Mouse (Mus musculus) adrenal gland, postnatal 25 days (tissue): ENCODE results near the gene Serp2. TPM values are rescaled to one million over a fixed set of nuclear protein-coding genes. Genes with fewer than 3 reads are reported as not detected.
A peak's percentile ranks its signal among the peaks of the same experiment; 100 is the strongest.

Source experiments
- DNase-seq: peaks from one replicate; pipeline ENCODE4 v3.0.0; 2021; ENCODE audit warnings: mixed read lengths
- total RNA-seq: library from RNA; stranded (reverse); gene quantifications from 2 replicates; pipeline ENCODE4 v1.2.3, GENCODE M21; 2021

Gene Serp2
- total RNA-seq, 1 experiment from 2014 or later, result 4.9 TPM

DNA sequence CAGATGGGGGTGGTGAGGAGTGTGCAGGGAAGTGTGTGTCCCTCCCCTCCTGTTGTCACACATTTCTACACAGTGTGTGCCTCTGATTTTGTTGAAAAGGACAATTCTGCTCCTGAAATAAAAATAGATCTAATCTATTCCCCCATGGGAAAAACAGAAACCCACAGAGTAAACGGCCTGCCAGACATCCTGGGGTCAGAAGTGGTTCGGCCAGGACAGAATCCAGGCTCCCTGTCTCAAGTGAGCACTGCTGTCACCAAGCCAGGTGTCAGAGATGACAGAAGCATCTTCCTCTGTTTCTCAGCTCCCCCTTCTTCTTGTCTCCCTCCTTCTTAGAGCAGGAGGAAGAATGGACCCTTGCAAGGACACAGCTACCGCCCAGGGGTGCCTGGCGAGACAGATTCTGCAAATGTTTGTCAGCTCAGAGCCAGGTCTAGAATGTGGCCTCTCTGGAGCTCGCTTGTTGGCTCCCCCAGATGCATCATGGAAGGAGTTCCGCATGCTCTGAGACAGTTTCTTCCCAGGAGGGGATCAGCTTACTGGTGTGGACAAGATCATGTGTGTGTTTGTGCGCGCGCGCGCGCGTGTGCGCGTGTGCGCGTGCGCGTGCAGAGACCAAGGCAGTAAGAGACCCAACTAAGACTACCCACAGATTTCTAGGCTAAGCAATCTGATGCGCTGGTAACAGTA lies 29.5 kb downstream of the Serp2 start:
- DNase-seq, result no peak

DNA sequence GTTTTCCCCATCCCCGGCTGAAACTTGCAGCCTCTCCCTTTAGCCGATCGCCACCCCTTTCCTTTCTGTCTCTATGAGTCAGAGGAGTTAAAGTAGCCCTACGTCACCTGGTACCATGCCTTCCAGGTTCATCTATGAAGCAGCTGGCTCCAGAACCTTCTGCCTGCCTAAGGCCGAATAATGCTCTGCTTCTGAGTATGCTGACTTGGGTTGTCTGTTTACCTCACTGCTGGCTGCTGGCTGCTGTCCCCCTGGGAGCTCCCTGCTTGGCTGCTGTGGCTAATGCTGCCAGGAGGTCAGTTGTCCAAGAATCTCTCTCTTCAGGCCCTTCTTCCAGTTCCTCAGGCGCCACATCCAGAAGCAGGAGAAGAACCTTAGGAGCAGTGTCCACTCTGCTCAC lies 30.2 kb downstream of the Serp2 start:
- DNase-seq, result peak; percentile 40

DNA sequence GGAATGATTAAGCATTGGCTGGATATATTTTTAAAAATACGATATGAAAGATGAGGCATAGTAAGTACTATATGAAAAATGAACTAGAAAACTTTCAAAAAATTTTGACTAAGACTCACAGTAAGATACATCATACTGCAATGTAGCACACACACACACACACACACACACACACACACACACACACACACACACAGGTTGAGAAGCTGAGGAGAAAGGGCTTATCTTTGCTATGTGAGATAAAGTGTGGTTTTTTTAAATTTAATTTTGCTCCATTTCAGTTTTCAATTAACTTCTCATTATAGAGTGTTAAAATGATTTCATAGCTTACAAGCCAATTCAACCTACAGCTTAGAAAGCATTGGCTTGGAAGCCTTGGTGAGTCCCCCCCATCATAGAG lies 33.3 kb downstream of the Serp2 start:
- DNase-seq, result no peak

DNA sequence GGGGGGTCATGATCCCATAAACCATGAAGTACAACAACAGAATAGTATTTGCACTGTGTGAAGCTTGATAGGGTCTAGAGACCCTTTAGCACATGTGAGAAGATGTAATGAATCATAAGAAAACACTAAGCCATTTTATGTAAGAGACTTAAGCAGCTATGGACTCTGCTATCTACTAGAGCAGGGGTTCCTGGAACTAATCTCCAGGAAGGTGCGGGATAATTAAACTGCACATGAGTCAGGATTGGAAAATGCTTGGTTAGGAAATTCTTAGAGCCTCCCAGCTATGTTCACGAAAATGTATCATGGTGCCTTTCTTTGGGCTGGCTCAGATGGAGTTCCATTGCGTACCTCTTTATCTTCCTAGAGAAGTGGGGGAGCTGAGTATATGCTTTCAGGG lies 35.4 kb downstream of the Serp2 start:
- DNase-seq, result no peak

DNA sequence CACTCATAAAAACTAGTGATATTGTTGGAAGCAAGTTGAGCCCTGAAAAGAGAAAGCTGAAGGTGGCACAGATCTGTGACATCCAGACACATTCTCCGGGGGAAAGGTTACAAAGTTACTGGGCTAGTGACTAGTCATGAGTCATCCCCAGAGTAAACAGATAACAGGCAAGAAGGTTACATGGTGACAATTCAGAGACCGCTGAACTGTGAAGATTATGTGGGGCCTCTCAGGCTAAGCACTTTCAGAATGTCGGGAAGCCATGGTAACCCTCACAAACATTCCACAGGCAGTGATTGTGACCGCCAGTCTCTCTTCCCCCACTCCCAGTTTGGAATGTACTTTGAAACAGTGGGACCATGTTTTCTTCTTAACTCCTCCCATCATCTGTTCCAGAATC lies 36.1 kb downstream of the Serp2 start:
- no peak for DNase-seq

DNA sequence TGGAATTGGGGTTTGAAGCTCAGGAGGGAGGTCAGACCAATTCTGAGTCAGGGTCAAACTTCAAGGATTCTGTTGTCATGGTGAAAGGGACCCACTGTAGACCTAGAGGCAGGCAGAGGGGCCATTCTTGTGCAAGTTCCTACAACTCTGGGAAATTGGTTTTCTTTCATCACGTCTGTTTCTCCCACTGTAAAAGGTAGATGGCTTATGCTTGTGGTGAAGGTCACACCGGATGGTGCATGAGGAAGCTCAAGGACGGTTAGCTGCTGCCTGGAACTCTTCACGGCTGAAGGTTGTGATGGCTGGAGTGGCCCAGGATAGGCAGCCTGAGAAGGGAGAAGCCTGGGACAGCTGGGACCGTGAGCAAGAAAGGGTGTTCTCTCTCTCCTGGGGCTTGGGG lies 38.5 kb downstream of the Serp2 start:
- no peak for DNase-seq

DNA sequence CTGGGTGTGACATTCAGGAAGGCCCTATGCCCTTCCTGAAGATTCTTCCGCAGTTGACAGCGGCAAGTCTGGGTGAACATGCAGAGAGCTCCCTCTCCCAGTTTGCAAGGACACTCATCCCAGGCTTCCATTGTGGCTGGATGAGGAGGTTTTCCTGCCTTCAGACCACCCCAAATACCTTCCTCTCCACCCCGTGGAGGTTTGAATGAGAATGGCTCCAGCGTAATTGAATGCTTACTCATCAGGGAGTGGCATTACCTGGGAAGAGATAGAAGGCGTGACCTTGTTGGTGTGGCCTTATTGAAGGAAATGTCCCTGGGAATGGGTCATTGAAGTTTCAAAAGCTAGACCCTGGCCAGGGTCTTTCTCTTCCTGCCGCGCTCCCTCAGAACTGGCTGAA lies 41.1 kb downstream of the Serp2 start:
- no peak for DNase-seq

DNA sequence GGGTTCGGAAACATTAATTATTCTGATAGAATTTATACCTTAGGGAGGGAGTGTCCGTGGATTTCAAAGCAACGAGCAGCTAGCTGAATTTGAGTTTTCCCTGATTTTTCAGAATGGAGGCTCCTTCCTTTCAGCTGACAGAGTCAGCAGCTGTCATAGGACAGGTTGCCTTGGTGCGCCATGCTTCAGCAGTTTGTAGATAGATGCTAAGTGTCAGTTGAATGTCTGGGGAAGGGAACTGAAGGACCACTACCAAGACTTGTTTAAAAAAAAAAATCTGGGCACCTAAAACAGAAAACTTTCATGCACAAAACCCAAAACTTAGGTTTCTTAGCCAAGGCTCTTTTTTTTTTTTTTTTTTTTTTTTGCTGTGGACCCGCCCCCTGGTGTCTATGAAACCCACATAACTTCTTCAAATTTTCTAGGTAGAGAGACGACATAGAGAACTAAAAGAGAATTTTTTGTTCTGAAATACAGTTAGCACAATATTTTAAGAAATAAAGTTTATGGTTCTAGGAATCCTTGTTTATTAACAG lies 42.6 kb downstream of the Serp2 start:
- DNase-seq, result no peak

DNA sequence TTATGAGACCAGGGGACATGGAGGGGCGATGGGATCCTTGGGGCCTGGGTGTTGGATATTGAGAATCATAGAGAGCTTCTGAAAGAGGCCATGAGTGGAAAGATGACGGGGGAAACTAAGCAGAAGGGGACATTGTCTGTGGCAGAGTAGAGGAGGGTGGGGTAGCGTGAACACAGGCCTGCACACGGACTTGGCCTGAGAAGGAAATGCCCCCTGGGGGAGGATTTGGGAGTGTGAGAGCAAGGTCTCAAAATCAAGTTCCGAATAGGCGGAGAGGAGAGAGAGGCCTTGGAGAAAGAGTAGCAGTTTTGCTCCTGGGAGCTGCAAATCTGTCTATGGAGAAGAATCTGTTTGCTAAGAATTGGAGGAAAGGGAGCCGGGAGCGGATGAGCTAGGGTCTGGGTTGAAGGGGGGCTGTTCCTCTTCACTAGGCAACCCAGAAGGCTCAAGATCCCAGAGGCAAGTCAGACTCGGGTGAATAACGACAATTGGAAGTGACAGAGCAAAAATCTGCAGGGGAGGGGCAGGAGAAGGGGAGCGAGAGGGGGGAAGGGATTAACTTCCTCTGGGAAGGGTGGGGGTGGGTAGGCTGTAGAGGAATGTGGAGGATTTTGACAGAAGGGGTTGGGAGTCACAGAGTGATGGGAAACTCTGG lies 43.2 kb downstream of the Serp2 start:
- no peak for DNase-seq

DNA sequence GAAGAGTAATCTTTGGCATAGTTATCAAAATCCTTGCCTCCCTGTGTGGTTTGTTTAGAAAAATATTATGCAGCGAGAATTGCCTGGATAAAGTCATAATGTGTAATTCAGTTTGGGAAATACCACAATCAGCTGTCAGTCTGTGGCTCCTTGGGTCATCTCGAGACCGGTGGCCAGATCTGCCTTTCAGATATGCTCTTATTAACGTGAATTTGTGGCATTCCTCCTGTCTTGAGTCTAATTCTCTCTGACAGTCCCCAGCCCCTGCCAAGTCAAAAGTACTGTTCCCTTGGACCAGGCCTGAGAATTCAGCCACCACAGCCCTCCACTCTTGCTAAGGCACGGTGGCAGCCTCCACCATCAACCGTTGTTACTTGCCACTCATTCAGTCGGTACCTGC lies 44.7 kb downstream of the Serp2 start:
- DNase-seq, result no peak

DNA sequence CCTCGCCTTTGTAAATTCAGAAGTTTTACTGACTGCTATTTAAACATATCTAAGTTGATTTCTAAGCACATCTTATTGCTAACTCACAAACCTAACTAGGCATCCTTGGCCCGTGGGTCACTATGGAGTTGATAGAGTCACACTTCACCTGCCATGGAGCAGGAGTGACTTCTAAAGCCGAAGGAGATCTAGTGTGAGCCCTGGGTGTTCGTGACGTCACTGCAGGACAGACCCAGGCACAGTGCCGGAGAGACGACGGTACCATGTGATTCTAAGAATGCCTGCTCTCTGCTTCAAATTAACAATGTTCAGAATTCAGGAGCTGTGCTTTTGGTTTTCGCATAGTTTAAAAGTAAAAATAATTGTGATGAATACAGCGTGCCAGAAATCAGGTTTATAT lies 48.0 kb downstream of the Serp2 start:
- peak; percentile 48 for DNase-seq

DNA sequence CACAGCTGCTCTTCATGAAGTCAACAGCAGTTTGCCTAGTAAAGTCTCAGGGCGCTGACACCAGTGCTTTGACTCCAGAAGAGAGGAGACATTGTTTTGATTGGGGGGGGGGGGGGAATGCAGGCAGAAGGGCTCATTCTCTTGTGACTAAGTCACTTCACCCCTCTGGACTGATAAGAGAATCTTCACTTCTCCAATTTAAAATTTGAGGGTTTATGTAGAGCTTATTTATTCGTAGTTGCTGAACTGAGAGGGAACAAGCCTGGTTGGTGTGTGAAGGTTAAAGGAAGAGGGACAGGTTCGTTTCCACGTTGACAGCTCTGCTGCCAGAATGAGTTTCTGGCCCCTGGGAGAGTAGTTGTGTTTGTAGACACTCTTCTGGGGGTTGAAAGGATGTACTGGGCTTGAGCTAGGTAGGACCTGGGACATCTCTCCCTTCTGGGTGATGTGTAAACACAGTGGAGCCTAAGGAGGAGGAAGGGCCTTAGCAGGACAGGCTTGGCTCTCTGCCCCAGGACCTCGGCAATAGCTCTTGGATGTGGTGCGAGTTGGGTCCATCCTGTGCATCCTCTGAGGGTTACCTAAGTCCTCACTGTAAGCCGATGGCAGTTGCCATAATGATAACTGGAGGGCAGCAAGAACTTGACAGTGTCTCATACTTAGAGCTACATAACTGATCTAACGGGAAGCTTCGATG lies 48.7 kb downstream of the Serp2 start:
- DNase-seq, result peak; percentile 41

DNA sequence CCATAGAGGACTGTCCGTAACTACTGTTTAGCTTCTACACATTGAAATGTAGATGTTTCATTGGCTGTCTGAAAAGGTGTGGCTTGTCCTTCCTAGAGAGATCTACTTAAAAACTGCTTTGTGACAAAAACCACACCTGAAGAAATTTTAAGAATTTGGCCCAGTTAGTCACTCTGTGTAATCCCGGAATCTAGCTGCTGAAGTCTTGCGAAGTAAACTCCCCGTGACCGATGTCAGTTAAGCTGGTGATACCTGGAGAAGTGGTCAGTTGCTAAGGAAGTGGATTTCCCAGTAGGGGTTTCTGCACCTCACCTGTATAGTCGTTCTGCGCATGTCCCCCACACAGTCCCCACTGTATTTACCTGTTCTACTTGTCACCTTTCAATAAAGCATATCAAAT lies 49.3 kb downstream of the Serp2 start:
- DNase-seq, result no peak

DNA sequence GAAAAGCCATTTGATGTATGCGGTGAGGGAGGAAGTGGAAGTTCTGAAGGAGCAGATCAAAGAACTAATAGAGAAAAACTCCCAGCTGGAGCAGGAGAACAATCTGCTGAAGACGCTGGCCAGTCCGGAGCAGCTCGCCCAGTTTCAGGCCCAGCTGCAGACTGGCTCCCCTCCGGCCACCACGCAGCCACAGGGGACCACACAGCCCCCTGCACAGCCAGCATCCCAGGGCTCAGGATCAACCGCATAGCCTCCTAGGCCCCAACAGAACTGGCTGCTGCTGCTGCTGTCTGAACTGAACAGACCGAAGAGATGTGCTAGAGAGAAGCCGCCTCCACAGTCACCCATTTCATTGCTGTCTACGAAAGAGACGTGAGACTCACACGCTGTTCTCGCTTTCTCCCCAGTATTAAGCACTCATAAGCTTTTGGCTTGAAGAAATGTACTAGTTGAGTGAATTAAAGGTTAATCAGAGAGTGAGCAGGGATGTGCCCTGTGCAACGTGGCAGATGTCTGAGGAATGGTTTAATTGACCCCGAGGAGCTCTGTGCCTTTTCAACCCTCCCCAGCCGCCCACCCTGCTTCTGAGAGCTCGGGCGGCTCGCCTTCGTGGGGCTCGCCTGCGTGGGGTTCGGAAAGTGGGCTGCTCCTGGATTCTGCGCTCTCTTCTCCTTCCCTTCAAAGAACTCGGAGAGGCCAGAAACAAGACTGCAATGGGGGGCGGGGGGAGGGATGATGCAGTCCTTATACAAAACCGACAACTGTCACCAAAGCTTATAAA lies 50.1 kb downstream of the Serp2 start:
- DNase-seq, result peak; percentile 42

DNA sequence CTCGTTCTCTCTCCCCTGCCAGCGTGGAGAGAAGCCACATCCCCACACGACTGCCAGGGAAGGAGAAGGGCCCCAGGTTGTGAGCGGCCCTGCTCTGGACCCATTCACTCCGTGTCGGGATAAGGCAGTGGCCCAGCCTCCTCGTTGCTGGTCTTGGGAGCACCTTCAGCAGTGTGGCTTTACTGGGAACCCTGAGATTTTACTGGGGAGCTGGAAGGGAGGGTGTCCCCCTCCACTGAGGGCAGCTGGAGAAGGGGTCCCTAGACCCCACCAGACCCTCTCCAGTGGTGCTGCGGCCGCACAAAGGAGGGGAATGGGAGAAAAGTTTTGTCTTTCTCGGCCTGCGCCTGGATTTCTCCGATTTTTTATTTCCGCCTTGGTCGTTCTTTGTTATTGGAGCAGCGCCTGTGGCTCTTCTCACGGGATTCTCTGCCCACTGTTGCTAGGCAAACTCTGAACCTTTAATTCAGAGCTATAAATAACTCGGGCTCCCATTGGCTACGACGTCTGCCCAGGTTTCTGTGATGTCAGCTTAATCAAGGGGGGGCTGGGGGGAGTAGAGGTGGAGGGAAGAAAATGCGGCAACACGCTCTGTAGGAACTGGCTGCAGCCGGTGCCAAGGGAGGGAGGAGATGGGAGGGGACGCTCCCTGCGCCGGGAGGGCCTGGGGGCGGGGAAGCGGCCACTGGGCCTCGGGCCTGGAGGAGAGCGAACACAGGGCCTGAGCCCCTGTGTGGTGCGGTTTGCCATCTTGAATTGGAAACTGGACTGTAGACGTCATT lies 51.1 kb downstream of the Serp2 start:
- peak; percentile 89 for DNase-seq

DNA sequence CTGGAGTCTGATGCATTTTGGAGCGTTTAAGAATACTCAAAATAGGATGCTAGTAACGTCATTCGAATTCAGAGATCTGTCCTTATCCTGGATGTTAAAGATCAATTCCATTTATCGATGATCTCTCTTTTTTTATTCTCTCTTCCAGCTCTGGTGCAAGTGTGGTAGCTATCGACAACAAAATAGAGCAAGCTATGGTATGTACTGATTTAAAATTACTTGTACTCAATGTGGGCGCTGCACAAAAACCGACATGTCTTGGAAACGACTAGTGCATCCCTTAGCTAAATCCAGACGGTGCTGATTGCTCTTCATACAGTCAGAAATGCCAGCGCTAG lies 51.6 kb downstream of the Serp2 start:
- no peak for DNase-seq

DNA sequence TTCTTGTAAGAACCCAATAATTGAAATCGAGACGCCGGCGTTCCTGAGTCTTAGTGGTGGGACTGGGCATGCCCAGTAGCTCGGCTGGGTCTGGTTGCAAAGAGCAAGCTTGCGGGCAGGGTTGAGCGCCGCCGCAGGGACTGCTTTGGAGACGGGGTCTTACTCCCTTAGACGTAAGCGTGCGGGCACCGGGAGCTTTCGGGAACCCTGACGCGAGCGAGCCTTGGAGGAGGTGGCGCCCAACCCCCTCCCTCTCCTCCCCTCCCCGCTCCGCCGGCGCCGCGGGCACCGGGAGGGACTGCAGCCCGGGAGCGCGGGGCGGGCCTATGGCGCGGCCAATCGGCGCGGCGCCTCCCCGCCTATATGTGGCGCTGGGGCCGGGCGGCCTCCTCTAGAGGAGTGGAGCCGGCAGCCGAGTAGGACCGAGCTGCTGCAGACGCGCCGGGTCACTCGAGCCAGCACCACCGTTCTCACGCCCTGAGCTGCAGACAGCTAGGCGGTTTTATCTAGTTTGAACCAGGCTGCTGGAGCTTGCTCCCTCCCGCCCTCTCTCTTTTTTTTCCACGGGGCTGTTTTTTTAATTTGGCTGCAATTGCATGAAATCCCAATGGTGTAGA lies 52.5 kb downstream of the Serp2 start:
- peak; percentile 97 for DNase-seq

DNA sequence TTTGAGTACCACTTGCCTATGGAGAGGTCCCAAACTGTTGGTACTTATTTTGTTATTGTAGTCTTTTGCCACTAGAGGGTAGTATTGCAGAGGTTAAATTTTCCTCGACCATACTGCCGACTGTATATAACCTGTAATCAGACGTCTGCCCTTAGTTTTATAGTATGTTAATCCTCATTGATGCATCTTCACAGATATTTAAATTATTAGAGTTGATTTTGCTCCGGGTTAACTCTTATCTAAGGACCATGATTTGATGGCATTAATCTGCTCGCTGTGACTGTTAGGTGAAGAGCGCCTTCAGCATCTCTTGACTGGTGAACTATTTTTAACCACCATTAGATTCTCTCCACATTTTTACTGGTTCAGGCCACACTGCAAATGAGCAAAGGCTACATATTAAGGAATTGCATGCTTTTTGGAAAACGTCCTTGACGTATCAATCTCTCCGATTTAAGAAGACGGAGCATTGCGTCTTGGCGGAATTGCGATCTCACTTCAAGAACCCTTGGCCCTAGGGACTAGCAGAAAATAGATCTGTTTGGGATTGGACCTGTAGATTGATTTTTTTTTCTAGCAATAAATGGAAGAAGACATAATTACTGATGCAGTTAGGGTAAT lies 53.3 kb downstream of the Serp2 start:
- DNase-seq, result no peak

DNA sequence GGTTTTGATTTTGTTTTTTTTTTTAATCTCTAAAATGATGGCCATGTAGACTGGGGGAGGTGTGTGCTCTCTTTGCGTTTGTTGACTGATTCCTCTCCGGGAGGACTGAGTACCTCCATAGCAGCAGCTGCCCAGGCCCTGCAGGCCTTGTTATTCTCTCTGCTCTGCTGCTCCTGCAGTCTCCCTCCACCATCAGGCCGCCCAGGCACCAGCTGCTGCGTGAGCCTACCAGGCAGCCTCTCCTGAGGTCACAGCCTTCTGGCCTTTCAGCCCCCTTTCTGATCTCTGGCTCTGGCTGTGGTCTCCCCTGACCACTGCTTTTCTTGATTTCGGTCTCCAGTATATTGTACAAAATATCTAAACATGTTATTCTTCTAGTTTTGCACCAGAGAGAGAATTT lies 56.7 kb downstream of the Serp2 start:
- no peak for DNase-seq

DNA sequence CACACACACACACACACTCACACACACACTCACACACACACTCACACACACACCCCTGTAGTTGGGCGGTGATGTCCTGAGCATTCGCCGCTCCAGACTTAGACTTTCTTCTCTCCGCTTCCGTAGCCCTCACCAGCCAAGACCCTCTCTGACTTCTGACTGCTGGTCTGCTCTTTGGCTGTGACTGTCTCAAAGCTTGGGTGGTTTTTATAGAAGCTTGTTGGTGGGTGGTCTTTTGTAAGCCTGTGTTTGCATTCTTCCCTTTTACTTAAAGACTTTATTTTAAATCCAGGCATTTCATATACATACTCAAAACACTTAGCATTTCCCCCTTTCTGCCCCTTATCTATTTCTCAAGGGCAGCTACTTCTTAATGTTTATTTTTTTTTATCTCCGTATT lies 57.2 kb downstream of the Serp2 start:
- DNase-seq, result no peak

DNA sequence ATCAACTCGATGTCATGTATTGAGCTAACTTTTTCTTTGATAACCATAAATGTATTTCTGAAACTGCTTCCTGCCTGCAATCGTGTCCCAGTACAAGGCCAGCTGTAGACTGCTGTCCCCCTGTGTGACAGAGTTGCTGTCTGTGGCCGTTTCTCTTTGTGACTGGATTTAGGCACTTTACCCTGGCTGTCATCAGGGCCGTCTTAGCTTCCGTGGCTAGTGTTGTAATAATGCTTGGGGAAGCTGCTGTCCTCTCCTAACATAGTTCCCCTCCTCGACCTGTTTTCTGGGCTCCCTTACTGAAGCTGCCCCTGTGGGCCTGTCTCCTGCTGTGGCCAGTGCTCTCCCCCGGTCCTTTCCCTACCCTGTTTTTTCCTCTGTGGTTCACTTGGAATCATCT lies 58.5 kb downstream of the Serp2 start:
- DNase-seq, result no peak
